Mouse (Mus musculus) kidney, adult 9 months (tissue): ENCODE results near the gene 4931440F15Rik.

Source experiments
- DNase-seq: peaks from one replicate; pipeline ENCODE4 v3.0.0; 2022

4931440F15Rik gene

GRCm38 (mm10) chr11:29801432-29802427 lies 23.7 kb downstream of the 4931440F15Rik start:
- peak; percentile 21 for DNase-seq

- no peak for DNase-seq
Observed at GRCm38 (mm10) chr11:29799839-29800238, 25.6 kb downstream of the 4931440F15Rik start.

DNA sequence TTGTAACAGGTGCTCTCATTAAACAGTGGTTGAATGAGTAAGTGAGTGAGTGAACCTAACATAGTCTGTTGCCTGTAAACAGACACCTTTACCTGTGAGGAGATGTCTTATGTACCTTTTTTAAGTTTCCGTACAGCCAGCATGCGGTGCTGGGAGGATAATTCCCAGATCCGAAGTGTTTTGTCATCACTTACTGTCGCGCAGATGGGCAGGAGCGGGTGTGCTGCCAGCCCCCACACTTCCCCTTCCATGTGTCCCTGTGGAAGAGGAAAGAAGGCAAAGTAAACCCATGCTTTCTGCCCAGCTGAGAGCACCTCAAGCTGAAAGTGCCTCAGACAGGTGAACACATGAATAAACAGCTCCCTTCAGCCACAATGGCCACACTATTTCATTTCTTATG lies 30.4 kb downstream of the 4931440F15Rik start:
- DNase-seq = no peak

DNA sequence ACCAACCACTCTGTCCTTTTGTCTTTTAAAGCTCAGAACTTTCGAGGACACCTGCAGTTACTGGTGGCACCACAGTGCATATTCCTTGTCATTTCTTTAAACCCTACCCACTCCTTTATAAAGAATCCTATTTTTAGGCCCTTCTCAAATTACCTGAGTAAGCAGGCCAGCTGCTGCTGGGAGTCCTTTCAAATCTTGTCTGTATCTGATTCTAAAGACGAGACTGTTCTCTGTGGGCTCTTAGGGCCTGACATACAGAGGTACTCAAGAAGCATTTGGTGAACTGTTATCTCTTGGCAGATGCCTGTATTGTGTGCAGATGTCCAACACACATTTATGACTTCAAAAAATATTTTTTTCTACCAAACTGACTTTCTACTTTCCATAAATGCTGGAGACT lies 31.0 kb downstream of the 4931440F15Rik start:
- DNase-seq = no peak

GRCm38 (mm10) chr11:29790796-29791195 lies 34.7 kb downstream of the 4931440F15Rik start:
- no peak for DNase-seq

DNA sequence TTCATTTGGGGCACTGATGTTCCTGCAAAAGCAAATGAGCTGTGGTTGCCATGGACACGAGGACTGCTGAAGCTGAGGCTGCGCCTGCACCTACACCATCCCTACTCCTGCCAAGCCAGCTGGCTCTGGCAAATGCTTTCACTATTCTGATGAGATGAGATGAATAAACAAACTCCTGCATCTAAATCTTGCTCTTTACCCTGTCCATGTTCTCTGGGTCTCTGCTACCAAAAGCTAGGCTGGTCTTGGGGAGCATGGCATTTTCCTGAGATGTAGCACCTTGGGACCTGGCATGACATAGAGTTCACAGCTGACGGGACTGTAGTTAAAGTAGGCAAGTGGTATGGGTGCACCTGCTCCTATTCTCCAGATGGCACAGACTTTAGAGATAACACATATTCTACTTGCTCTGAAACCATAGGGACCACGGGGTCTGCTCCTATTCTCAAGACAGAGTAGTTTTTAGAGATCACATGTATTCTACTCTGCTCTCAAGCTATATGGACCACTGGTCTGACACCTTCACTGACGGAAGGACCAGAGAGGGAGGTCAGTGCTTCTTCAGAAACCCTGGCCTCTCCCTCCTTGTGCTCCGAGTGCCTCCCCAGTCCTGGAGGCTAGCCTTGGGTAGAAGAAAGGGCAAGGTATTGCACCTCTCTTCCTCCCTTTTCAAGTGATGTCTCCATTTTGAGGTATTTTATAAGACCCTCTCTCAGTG lies 36.4 kb downstream of the 4931440F15Rik start:
- DNase-seq = no peak

DNA sequence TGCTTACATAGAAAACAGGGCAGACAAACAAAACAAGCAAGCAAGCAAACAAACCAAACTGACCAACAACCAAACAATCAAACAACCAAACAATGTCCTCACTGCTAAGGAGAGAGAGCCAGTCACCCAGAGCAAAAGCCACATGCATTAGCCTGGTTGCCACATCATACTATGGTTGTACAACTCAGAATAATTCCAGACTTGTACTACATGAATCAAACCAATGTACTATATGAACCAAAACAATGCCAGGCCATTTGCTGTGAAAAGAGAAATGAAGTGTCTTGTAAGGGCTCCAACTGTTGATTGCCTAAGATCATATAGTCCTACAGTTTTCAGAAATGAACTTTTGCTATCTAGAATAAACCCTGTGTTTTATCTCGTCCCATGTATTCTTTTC lies 37.0 kb downstream of the 4931440F15Rik start:
- DNase-seq = no peak

- no peak for DNase-seq
Observed at GRCm38 (mm10) chr11:29787473-29787872, 38.0 kb downstream of the 4931440F15Rik start.

- peak; percentile 8 for DNase-seq
Observed at GRCm38 (mm10) chr11:29786583-29787219, 38.8 kb downstream of the 4931440F15Rik start.

GRCm38 (mm10) chr11:29779409-29780026 lies 46.0 kb downstream of the 4931440F15Rik start:
- DNase-seq = no peak

DNA sequence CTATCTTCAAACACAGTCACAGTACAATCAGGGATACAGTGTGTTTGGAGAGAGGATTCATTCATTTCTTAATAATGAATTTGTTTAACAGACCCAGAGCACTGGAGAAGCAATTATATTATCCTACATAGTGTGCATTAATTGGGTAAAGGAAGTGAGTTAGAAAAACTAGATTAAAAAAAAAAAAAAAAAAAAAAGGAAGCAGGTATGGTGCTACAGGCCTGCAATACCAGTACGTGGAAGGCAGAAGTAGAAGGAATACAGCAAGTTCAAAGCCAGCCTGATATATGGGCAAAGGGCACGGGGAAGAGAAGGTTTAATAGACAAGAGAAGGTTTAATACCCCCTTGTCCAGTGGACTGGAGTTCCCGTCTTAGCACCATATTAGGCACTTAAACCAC lies 46.5 kb downstream of the 4931440F15Rik start:
- no peak for DNase-seq

DNA sequence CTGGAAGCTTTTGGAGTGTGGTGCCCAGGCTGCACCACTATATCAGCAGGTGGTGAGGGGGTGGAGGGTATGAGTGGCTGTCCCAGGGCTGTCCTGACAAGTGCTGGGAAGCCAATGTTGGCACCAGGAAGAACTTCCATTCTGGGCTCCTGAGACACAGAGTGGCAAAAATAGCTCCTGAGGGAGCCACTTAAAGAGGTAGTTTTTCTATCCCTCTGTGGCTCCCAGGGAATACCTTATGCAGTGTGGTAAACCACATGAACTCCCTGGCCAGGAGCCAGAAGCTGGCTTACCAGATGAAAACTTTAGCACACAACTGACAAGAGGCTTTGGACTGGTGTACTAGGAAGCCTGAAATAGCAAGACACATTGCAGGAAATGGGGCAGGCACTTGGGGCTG lies 47.5 kb downstream of the 4931440F15Rik start:
- no peak for DNase-seq

DNA sequence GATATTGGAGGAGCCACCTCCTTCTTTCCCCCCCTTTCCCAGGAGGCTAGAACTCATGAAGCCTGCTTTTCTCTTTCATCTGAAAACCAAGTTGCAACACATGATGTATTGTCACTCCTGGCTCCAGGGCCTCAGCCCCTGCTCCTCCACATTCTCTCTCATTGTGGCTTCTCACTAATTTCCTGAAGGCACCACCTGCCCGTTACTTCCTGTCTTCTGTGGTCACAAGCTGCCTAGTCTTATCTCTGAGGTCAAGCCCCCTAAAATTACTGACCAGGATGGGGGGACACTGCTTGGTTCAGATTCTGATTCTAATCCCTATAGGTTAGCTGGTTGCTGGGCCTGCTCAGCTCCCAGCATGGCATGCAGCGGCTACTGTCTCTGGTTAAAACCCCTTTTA lies 50.7 kb downstream of the 4931440F15Rik start:
- no peak for DNase-seq

DNA sequence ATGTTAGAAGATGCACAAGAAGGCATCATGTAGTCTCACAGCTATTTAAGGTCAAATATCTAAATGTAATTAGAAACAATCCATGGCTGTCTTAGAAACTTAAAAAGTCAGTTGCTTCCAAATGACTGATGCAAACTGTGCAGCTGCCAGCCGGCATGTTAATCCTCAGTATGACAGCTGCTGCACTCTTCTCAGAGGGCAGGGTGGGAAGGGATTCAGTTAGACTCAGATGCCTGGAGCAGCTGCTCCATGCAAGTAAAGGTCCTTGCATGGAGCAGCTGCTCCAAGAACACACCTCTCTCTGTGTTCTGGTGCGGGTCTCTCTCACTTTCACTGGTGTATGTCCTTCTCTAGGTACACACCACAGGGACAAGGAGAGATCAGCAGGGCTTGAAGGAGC lies 51.2 kb downstream of the 4931440F15Rik start:
- DNase-seq = no peak
